Mouse (Mus musculus) midbrain, postnatal 0 days (tissue): Measurements from ENCODE around the gene Naa38. TPM values are rescaled to one million over a fixed set of nuclear protein-coding genes. Genes with fewer than 3 reads are reported as not detected.

Source experiments
- ATAC-seq: fragments of 200-750 bp; cut with Nextera tagmentation; 2 replicates; pipeline ENCODE4 v1.8.0; 2017; ENCODE audit warnings: moderate number of reproducible peaks, mild to moderate bottlenecking, moderate TSS enrichment, moderate library complexity; ENCODE audit not compliant: low FRiP score
- DNase-seq: peaks from one replicate; pipeline ENCODE4 v3.0.0-alpha.2; 2015; ENCODE audit warnings: low spot score
- H3K27ac ChIP-seq: fragments of 300-500 bp; sonication (generic); 2 replicates; pipeline ENCODE4 v1.5.1; 2014; ENCODE audit warnings: low read depth, mild to moderate bottlenecking, low read length, mixed read lengths
- H3K27me3 ChIP-seq: fragments of 300-500 bp; sonication (generic); 2 replicates; pipeline ENCODE4 v1.6.1; 2014; ENCODE audit warnings: low read length, control low read depth, mixed read lengths; ENCODE audit not compliant: insufficient read depth
- H3K36me3 ChIP-seq: fragments of 300-500 bp; sonication (generic); 2 replicates; pipeline ENCODE4 v1.6.1; 2014; ENCODE audit warnings: low read length, control low read depth, mixed read lengths; ENCODE audit not compliant: insufficient read depth
- H3K4me1 ChIP-seq: fragments of 300-500 bp; sonication (generic); 2 replicates; pipeline ENCODE4 v1.6.1; 2014; ENCODE audit warnings: mild to moderate bottlenecking, control low read depth, antibody characterized with exemption, low read length, mixed read lengths; ENCODE audit not compliant: insufficient read depth
- H3K4me2 ChIP-seq: fragments of 300-500 bp; sonication (generic); 2 replicates; pipeline ENCODE4 v1.6.1; 2014; ENCODE audit warnings: low read depth, mild to moderate bottlenecking, low read length, mixed read lengths; ENCODE audit not compliant: poor library complexity, severe bottlenecking
- H3K4me3 ChIP-seq: fragments of 300-500 bp; sonication (generic); 2 replicates; pipeline ENCODE4 v1.5.1; 2014; ENCODE audit warnings: low read depth, mild to moderate bottlenecking, low read length, moderate library complexity
- H3K9ac ChIP-seq: fragments of 300-500 bp; sonication (generic); replicated peaks from 2 replicates; pipeline ENCODE4 v1.6.1; 2014; ENCODE audit warnings: mild to moderate bottlenecking, low read length, moderate library complexity, mixed read lengths; ENCODE audit not compliant: poor library complexity, severe bottlenecking
- H3K9me3 ChIP-seq: fragments of 300-500 bp; sonication (generic); 2 replicates; pipeline ENCODE4 v1.6.1; 2016; ENCODE audit warnings: low read length, control low read depth
- CTCF ChIP-seq: IDR thresholded peaks from 2 replicates; pipeline ENCODE4 v1.5.1; 2016; ENCODE audit warnings: antibody characterized with exemption, mild to moderate bottlenecking
- WGBS: fragments of 180-500 bp; shearing (Covaris S2); extraction: QIAGEN DNeasy Blood & Tissue Kit; methylation state at CpG from one replicate; pipeline ENCODE4 v1.1.7; 2014; 5-methylcytosine and 5-hydroxymethylcytosine counted together
- polyA plus RNA-seq: library from polyadenylated mRNA; unstranded; fragments of >200 nt; fragmentation: Nextera tagmentation; extraction: Ambion mirVana; gene quantifications from 2 replicates; pipeline ENCODE4 v1.2.1, GENCODE M21; 2015
- total RNA-seq: library from RNA; depleted of rRNA; stranded (reverse); fragments of >200 nt; gene quantifications from 2 replicates; pipeline ENCODE4 v1.2.3, GENCODE M21; 2014

Naa38 gene
- total and polyA plus RNA-seq, 2 experiments from 2014 or later: 95.9 to 120 TPM

GRCm38 (mm10) chr11:69412548-69412947 is 17.3 kb downstream of the Naa38 start:
- peaks cover 10% of the 10 kb centered on the region for H3K36me3 ChIP-seq
- H3K9me3 ChIP-seq: no peaks in the 10 kb centered on the region
- WGBS: 54% methylated on average over 7 of the region's 7 CpGs
- peak overlapping the region; percentile 57 for H3K27ac ChIP-seq
- H3K4me1 ChIP-seq: peaks cover 35% of the 10 kb centered on the region
- peak overlapping the region; percentile 98 for H3K9ac ChIP-seq
- H3K4me3 ChIP-seq: peak overlapping the region; percentile 71; the same call in 1 of the 2 replicates
- no peak for DNase-seq
- no peak for ATAC-seq
- peak overlapping the region; percentile 94 for H3K4me2 ChIP-seq
- no peak for TF ChIP-seq CTCF
- no peaks in the 10 kb centered on the region for H3K27me3 ChIP-seq

- peak within 1 kb of the TSS; percentile 98 for H3K27ac ChIP-seq
- no peak for ATAC-seq
- H3K9ac ChIP-seq: peak within 1 kb of the TSS; percentile 98
- peak; percentile 41 for TF ChIP-seq CTCF
- peaks cover 28% of the 10 kb centered on the region for H3K4me1 ChIP-seq
- H3K4me2 ChIP-seq: peak within 1 kb of the TSS; percentile 94
- no peaks in the 10 kb centered on the region for H3K9me3 ChIP-seq
- DNase-seq: peak; percentile 86
- 0 out of 2 replicates have a peak, but pooled peaks cover 4% of the 10 kb centered on the region for H3K36me3 ChIP-seq
- WGBS: 31% methylated on average over 12 of the region's 12 CpGs
- H3K27me3 ChIP-seq: no peaks in the 10 kb centered on the region
- peak within 1 kb of the TSS; percentile 71 for H3K4me3 ChIP-seq
Measured at GRCm38 (mm10) chr11:69413221-69414181, 18.2 kb downstream of the Naa38 start, which contains the start of gene Kdm6b. Gene Kdm6b (minus strand): TSS chr11:69413675.

DNA sequence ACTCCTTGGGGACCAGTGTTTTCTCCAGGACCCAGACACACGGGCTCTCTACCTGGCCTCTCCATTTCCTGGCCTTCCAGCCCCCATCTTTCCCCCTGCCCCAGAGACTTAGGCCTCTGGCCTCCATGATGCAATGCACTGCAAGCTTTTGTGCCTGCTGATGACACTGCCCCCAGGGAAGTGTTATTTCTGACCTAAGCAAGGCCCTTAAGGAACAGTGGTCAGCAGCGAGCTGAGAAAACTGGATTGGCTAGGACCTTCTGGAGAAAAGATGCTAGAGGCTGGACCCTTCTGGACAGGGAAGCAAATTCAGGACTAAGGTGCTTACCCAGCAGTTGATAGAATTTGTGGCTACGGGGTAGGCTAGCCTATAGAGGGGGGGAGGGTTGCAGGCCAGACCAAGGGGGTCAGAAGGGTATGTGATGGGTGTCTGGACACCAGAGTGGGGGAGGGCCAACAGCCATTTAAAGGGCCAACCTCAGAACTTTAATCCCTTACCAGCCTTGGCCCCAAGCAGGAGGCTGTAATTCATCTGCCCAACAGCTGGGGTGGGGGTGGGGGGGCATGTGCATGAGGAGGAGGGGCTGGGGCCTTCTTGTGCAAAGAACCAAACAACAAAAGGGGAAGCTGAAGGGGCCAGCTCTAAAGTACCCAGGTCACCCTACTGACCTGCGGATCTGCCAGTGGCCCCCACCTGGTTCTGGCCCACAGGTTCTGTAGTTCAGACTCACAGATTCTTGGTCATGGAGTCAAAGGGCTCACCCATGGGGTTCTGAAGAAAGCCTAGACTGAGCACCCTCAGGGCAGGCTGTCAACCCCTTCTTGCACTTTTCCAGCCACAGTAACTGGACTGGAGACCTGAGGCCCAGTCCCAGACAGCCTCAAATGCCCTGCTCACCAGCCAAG is 19.4 kb downstream of the Naa38 start:
- Histone ChIP-seq H3K27ac (peak overlapping the region; percentile 98), H3K9ac (peak overlapping the region; percentile 98), H3K27me3 (no peaks in the 10 kb centered on the region), H3K9me3 (no peaks in the 10 kb centered on the region), H3K4me3 (peak overlapping the region; percentile 71), H3K4me1 (peaks cover 30% of the 10 kb centered on the region), H3K36me3 (0 out of 2 replicates have a peak, but pooled peaks cover 4% of the 10 kb centered on the region), H3K4me2 (peak overlapping the region; percentile 94)
- ATAC-seq (no peak), DNase-seq (no peak)
- TF ChIP-seq CTCF: no peak
- 13% methylated on average over 4 of the region's 4 CpGs for WGBS

GRCm38 (mm10) chr11:69415327-69415667 is 20.0 kb downstream of the Naa38 start:
- Histone ChIP-seq H3K36me3 (0 out of 2 replicates have a peak, but pooled peaks cover 4% of the 10 kb centered on the region), H3K9me3 (no peaks in the 10 kb centered on the region), H3K4me2 (peak overlapping the region; percentile 94), H3K4me3 (peak overlapping the region; percentile 71), H3K4me1 (peaks cover 33% of the 10 kb centered on the region), H3K9ac (peak overlapping the region; percentile 98), H3K27me3 (no peaks in the 10 kb centered on the region), H3K27ac (peak overlapping the region; percentile 98)
- peak; percentile 21 for ATAC-seq
- peak; percentile 89 for DNase-seq
- peak; percentile 39; the same call in 1 of the 2 replicates for TF ChIP-seq CTCF
- WGBS: 2% methylated on average over 3 of the region's 3 CpGs

GRCm38 (mm10) chr11:69415668-69416451 is 20.6 kb downstream of the Naa38 start:
- DNase-seq: peak; percentile 84
- 0 out of 2 replicates have a peak, but pooled peaks cover 4% of the 10 kb centered on the region for H3K36me3 ChIP-seq
- no peak for ATAC-seq
- no peaks in the 10 kb centered on the region for H3K27me3 ChIP-seq
- H3K4me2 ChIP-seq: peak overlapping the region; percentile 94
- peak overlapping the region; percentile 71 for H3K4me3 ChIP-seq
- no peak for TF ChIP-seq CTCF
- H3K9me3 ChIP-seq: no peaks in the 10 kb centered on the region
- H3K27ac ChIP-seq: peak overlapping the region; percentile 98
- WGBS: under 1% methylated on average over 13 of the region's 25 CpGs
- H3K9ac ChIP-seq: peak overlapping the region; percentile 98
- peaks cover 33% of the 10 kb centered on the region for H3K4me1 ChIP-seq
